Mouse (Mus musculus) brain, embryonic 14.5 days (tissue): ENCODE measurements around the gene Smurf1.

Experiments
- CTCF ChIP-seq: fragments of 200-500 bp; IDR thresholded peaks from 2 replicates; pipeline ENCODE4 v1.5.1; 2012; ENCODE audit warnings: inconsistent platforms, mild to moderate bottlenecking, moderate library complexity, borderline replicate concordance; ENCODE audit not compliant: insufficient read depth, insufficient read length; ENCODE audit errors: extremely low read depth
- POLR2A ChIP-seq: fragments of 200-500 bp; IDR thresholded peaks from 2 replicates; pipeline ENCODE4 v1.6.1; 2012; ENCODE audit warnings: mild to moderate bottlenecking, inconsistent platforms, borderline replicate concordance; ENCODE audit not compliant: poor library complexity, insufficient read depth, insufficient read length, severe bottlenecking; ENCODE audit errors: extremely low read depth

DNA sequence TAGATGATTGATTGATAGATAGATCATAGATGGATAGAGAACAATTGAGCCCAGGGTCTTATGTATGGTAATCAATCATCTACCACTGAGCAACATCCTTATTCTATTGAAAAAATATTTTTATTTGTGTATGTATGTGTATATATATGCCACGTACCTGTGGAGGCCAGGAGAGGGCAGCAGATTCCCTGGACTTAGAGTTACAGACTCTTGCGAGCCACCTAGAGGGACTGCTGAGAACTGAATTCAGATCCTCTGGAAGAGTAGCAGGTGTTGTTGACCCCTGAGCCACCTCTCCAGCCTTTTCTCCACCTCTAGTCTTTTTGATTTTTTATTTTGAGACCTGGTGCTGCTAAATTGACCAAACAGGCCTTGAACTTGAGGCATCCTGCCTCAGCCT is 32.8 kb upstream of the Smurf1 start:
- TF ChIP-seq POLR2A, result no peak
- peak; percentile 41; the same call in 1 of the 2 replicates for TF ChIP-seq CTCF
